Mouse (Mus musculus): ENCODE data around the gene Etv1.
"Not testable (repeated sequence)": the region's sequence is repeated elsewhere in the genome, so short reads cannot be mapped to it uniquely, and the experiment has no call there.

The Etv1 gene

GRCm38 (mm10) chr12:38818320-38818719 lies 39.1 kb downstream of the Etv1 start:
- DNase-seq (ENCODE audit: low read depth): no peak

- DNase-seq (ENCODE audit: low read depth): no peak
Observed at GRCm38 (mm10) chr12:38820642-38821041, 41.5 kb downstream of the Etv1 start.

GRCm38 (mm10) chr12:38824405-38824804 lies 45.2 kb downstream of the Etv1 start:
- no peak for DNase-seq (ENCODE audit: low read depth)

- DNase-seq (ENCODE audit: low read depth): no peak
Observed at GRCm38 (mm10) chr12:38832981-38833380, 53.8 kb downstream of the Etv1 start.

- no peak for DNase-seq (ENCODE audit: low read depth)
Observed at GRCm38 (mm10) chr12:38834581-38834980, 55.4 kb downstream of the Etv1 start.

- DNase-seq (ENCODE audit: low read depth): not testable (repeated sequence)
Observed at GRCm38 (mm10) chr12:38834986-38835385, 55.8 kb downstream of the Etv1 start.

- no peak for DNase-seq (ENCODE audit: low read depth)
Observed at GRCm38 (mm10) chr12:38843801-38844295, 64.7 kb downstream of the Etv1 start.

- no peak for DNase-seq (ENCODE audit: low read depth)
Observed at GRCm38 (mm10) chr12:38847500-38848261, 68.5 kb downstream of the Etv1 start.

GRCm38 (mm10) chr12:38849994-38850393 lies 70.8 kb downstream of the Etv1 start:
- no peak for DNase-seq (ENCODE audit: low read depth)

GRCm38 (mm10) chr12:38854274-38854673 lies 75.1 kb downstream of the Etv1 start:
- DNase-seq (ENCODE audit: low read depth): no peak

GRCm38 (mm10) chr12:38854751-38855150 lies 75.6 kb downstream of the Etv1 start:
- no peak for DNase-seq (ENCODE audit: low read depth)

- no peak for DNase-seq (ENCODE audit: low read depth)
Observed at GRCm38 (mm10) chr12:38859675-38860074, 80.5 kb downstream of the Etv1 start.

- DNase-seq (ENCODE audit: low read depth): no peak
Observed at GRCm38 (mm10) chr12:38860168-38861115, 81.3 kb downstream of the Etv1 start.

GRCm38 (mm10) chr12:38863395-38863794 lies 84.2 kb downstream of the Etv1 start:
- no peak for DNase-seq (ENCODE audit: low read depth)

GRCm38 (mm10) chr12:38863982-38864828 lies 85.0 kb downstream of the Etv1 start:
- DNase-seq (ENCODE audit: low read depth): no peak

- no peak for DNase-seq (ENCODE audit: low read depth)
Observed at GRCm38 (mm10) chr12:38874470-38874995, 95.4 kb downstream of the Etv1 start.

- no peak for DNase-seq (ENCODE audit: low read depth)
Observed at GRCm38 (mm10) chr12:38904516-38904915, 125.3 kb downstream of the Etv1 start.

- DNase-seq (ENCODE audit: low read depth): no peak
Observed at GRCm38 (mm10) chr12:38906314-38906713, 127.1 kb downstream of the Etv1 start.

GRCm38 (mm10) chr12:38906812-38907211 lies 127.6 kb downstream of the Etv1 start:
- DNase-seq (ENCODE audit: low read depth): no peak

- no peak for DNase-seq (ENCODE audit: low read depth)
Observed at GRCm38 (mm10) chr12:38908947-38909346, 129.8 kb downstream of the Etv1 start.
